Mouse (Mus musculus) small intestine, adult 2 months (tissue): Measurements from ENCODE around the gene Anapc16. TPM values are rescaled to one million over a fixed set of nuclear protein-coding genes. Genes with fewer than 3 reads are reported as not detected.

ENCODE experiments used
- H3K27ac ChIP-seq: fragments of 200-500 bp; 2 replicates; pipeline ENCODE4 v1.5.1; 2012; ENCODE audit warnings: low read depth, low read length, control low read depth, inconsistent platforms; ENCODE audit not compliant: insufficient read depth
- H3K27me3 ChIP-seq: fragments of 200-500 bp; 2 replicates; pipeline ENCODE4 v1.6.1; 2012; ENCODE audit warnings: mild to moderate bottlenecking, moderate library complexity, low read length, inconsistent platforms; ENCODE audit not compliant: control insufficient read depth, insufficient read depth
- H3K36me3 ChIP-seq: fragments of 200-500 bp; 2 replicates; pipeline ENCODE4 v1.6.1; 2012; ENCODE audit warnings: mild to moderate bottlenecking, low read length, control low read depth, inconsistent platforms; ENCODE audit not compliant: control insufficient read depth, insufficient read depth
- H3K4me1 ChIP-seq: fragments of 200-500 bp; 2 replicates; pipeline ENCODE4 v1.6.1; 2012; ENCODE audit warnings: low read length, inconsistent platforms, mixed read lengths; ENCODE audit not compliant: control insufficient read depth, insufficient read depth, insufficient read length
- H3K4me3 ChIP-seq: fragments of 200-500 bp; 2 replicates; pipeline ENCODE4 v1.5.1; 2012; ENCODE audit warnings: low read depth, mild to moderate bottlenecking, control low read depth, inconsistent platforms, low read length, moderate library complexity
- CTCF ChIP-seq: fragments of 200-500 bp; IDR thresholded peaks from 2 replicates; pipeline ENCODE4 v1.5.1; 2012; ENCODE audit warnings: low read depth, mild to moderate bottlenecking, control low read depth, inconsistent platforms, low read length, moderate library complexity, mixed read lengths; ENCODE audit not compliant: insufficient replicate concordance, insufficient read length; ENCODE audit errors: extremely low read depth
- POLR2A ChIP-seq: fragments of 200-500 bp; IDR thresholded peaks from 2 replicates; pipeline ENCODE4 v1.6.1; 2012; ENCODE audit warnings: low read depth, mild to moderate bottlenecking, control low read depth, inconsistent platforms, low read length, moderate library complexity
- WGBS: fragments of 180-500 bp; shearing (Covaris S2); methylation state at CpG from one replicate; pipeline ENCODE4 v1.1.7; 2018; 5-methylcytosine and 5-hydroxymethylcytosine counted together
- polyA plus RNA-seq: library from polyadenylated mRNA; depleted of rRNA; stranded (reverse); fragments of >200 nt; gene quantifications from 2 replicates; pipeline ENCODE4 v1.2.3, GENCODE M21; 2012

The Anapc16 gene
- polyA plus RNA-seq, 1 experiment: 51.4 TPM

GRCm38 (mm10) chr10:59988036-59988435 lies 14.9 kb downstream of the Anapc16 start:
- Histone ChIP-seq H3K36me3 (peaks cover 46% of the 10 kb centered on the region), H3K27ac (no peak overlapping the region), H3K27me3 (no peaks in the 10 kb centered on the region), H3K4me3 (no peak overlapping the region), H3K4me1 (no peaks in the 10 kb centered on the region)
- TF ChIP-seq CTCF (no peak), POLR2A (no peak)
- 89% methylated on average over 4 of the region's 4 CpGs for WGBS

- H3K4me1 ChIP-seq: peaks cover 21% of the 10 kb centered on the region
- no peaks in the 10 kb centered on the region for H3K27me3 ChIP-seq
- no peak overlapping the region for H3K27ac ChIP-seq
- no peak overlapping the region for H3K4me3 ChIP-seq
- H3K36me3 ChIP-seq: peaks cover 15% of the 10 kb centered on the region
- TF ChIP-seq CTCF (no peak), POLR2A (no peak)
- 91% methylated on average over 12 of the region's 12 CpGs for WGBS
Observed at GRCm38 (mm10) chr10:59982379-59982873, 20.5 kb downstream of the Anapc16 start.

GRCm38 (mm10) chr10:59981792-59982191 lies 21.1 kb downstream of the Anapc16 start:
- 87% methylated on average over 9 of the region's 9 CpGs for WGBS
- Histone ChIP-seq H3K27me3 (no peaks in the 10 kb centered on the region), H3K4me3 (no peak overlapping the region), H3K4me1 (peaks cover 21% of the 10 kb centered on the region), H3K36me3 (peaks cover 8% of the 10 kb centered on the region; the same call in 1 of the 2 replicates), H3K27ac (0 out of 2 replicates have a peak overlapping the region, but pooled peaks have one; percentile 13)
- TF ChIP-seq CTCF (no peak), POLR2A (no peak)

GRCm38 (mm10) chr10:59981336-59981735 lies 21.6 kb downstream of the Anapc16 start:
- peak overlapping the region; percentile 13; the same call in 1 of the 2 replicates for H3K27ac ChIP-seq

GRCm38 (mm10) chr10:59980815-59981244 lies 22.1 kb downstream of the Anapc16 start:
- no peaks in the 10 kb centered on the region for H3K27me3 ChIP-seq
- TF ChIP-seq CTCF (no peak), POLR2A (no peak)
- H3K4me1 ChIP-seq: peaks cover 21% of the 10 kb centered on the region
- peaks cover 3% of the 10 kb centered on the region; the same call in 1 of the 2 replicates for H3K36me3 ChIP-seq
- H3K4me3 ChIP-seq: peak overlapping the region; percentile 13
- 84% methylated on average over 6 of the region's 6 CpGs for WGBS
- peak overlapping the region; percentile 66 for H3K27ac ChIP-seq

More at GRCm38 (mm10) chr10:59981336-59981735, 21.6 kb downstream of the Anapc16 start:
- no peak for TF ChIP-seq CTCF
- no peak for TF ChIP-seq POLR2A
- 68% methylated on average over 4 of the region's 4 CpGs for WGBS
- Histone ChIP-seq H3K4me3 (no peak overlapping the region), H3K27me3 (no peaks in the 10 kb centered on the region), H3K36me3 (peaks cover 6% of the 10 kb centered on the region; the same call in 1 of the 2 replicates), H3K4me1 (peaks cover 21% of the 10 kb centered on the region)

- Histone ChIP-seq H3K4me1 (peaks cover 33% of the 10 kb centered on the region), H3K36me3 (no peaks in the 10 kb centered on the region), H3K4me3 (no peak overlapping the region), H3K27me3 (no peaks in the 10 kb centered on the region), H3K27ac (peak overlapping the region; percentile 89)
- TF ChIP-seq CTCF (no peak; the same call in 1 of the 2 replicates), POLR2A (no peak)
- 13% methylated on average over 11 of the region's 11 CpGs for WGBS
Observed at GRCm38 (mm10) chr10:59978873-59979743, 23.8 kb downstream of the Anapc16 start.

- TF ChIP-seq CTCF (no peak), POLR2A (no peak)
- H3K4me3 ChIP-seq: no peak overlapping the region
- H3K36me3 ChIP-seq: no peaks in the 10 kb centered on the region
- peak overlapping the region; percentile 89 for H3K27ac ChIP-seq
- WGBS: 22% methylated on average over 2 of the region's 2 CpGs
- H3K4me1 ChIP-seq: peaks cover 39% of the 10 kb centered on the region
- no peaks in the 10 kb centered on the region for H3K27me3 ChIP-seq
Observed at GRCm38 (mm10) chr10:59978401-59978800, 24.5 kb downstream of the Anapc16 start.
